Mouse (Mus musculus) hematopoietic multipotent progenitor cell, adult 10-12 weeks (in vitro differentiated cells): ENCODE measurements around the gene Dstyk. TPM values are rescaled to one million over a fixed set of nuclear protein-coding genes. Genes with fewer than 3 reads are reported as not detected.

ENCODE experiments used
- polyA plus RNA-seq: library from polyadenylated mRNA; stranded (reverse); fragments of >175 nt; gene quantifications from 2 replicates; pipeline ENCODE4 v1.2.3, GENCODE M21; 2012; ENCODE audit warnings: low replicate concordance

The Dstyk gene
- polyA plus RNA-seq: 2.6 and 8.1 TPM in 2 replicates

GRCm38 (mm10) chr1:132417319-132418251, at the start of gene Dstyk:
TSS of gene Dstyk (plus strand) at chr1:132417555.

GRCm38 (mm10) chr1:132390691-132391579, 26.4 kb upstream of the Dstyk start, which contains the start of gene Tmcc2:
TSS of gene Tmcc2 (minus strand) at chr1:132391281.

GRCm38 (mm10) chr1:132476928-132477691, 59.8 kb downstream of the Dstyk start, which contains the start of gene Rbbp5:
TSS of gene Rbbp5 (plus strand) at chr1:132477365.

GRCm38 (mm10) chr1:132506058-132506457, 88.7 kb downstream of the Dstyk start, which contains the start of gene Tmem81:
TSS of gene Tmem81 (plus strand) at chr1:132506230.

Other genes starting within 250 kb of the Dstyk start
- not detected in 2 replicates for gene Lemd1, start 226.1 kb upstream of the Dstyk start, polyA plus RNA-seq
- not detected in 2 replicates for gene AC124108.1, start 226.1 kb upstream of the Dstyk start, polyA plus RNA-seq
- not detected in 2 replicates for gene Gm10188, start 187.8 kb upstream of the Dstyk start, polyA plus RNA-seq
- gene Klhdc8a, start 118.9 kb upstream of the Dstyk start, polyA plus RNA-seq: 0.02 and 0.04 TPM in 2 replicates
- 27.4 and 44.8 TPM in 2 replicates for gene Nuak2, start 101.4 kb upstream of the Dstyk start, polyA plus RNA-seq
- 13.7 and 203 TPM in 2 replicates for gene Tmcc2, start 26.3 kb upstream of the Dstyk start, polyA plus RNA-seq
- gene Rbbp5, start 59.8 kb downstream of the Dstyk start, polyA plus RNA-seq: 5.0 and 6.4 TPM in 2 replicates
- 0.77 and 1.3 TPM in 2 replicates for gene Tmem81, start 88.7 kb downstream of the Dstyk start, polyA plus RNA-seq
- 0.10 TPM in 1 of 2 replicates, not detected in the other for gene Cntn2, start 125.7 kb downstream of the Dstyk start, polyA plus RNA-seq